Mouse (Mus musculus): ENCODE measurements around the gene Cdhr5. TPM values are rescaled to one million over a fixed set of nuclear protein-coding genes. Genes with fewer than 3 reads are reported as not detected.
"Not testable (repeated sequence)": the region's sequence is repeated elsewhere in the genome, so short reads cannot be mapped to it uniquely, and the experiment has no call there.

The Cdhr5 gene
- polyA plus RNA-seq, 1 experiment from 2014 or later = 167 TPM

DNA sequence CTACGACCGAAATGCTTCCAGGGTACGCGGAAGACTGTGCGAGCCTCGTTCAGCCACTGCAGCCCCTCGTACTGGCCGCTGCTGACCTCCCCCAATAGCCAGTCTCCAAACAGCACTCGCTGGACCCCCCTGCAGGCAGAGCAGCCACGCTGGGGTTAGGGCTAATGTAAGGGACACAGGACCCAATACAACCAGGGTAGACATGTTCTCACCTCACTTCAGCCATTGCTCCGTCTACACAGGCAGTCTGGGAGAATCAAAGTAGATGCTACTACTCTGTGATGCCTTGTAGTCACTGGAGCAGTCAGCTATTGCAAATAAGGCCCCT is 11.2 kb downstream of the Cdhr5 start:
- peak overlapping the region; percentile 58 for H3K4me2 ChIP-seq (ENCODE audit: low read depth, low read length)
- peak; percentile 16; the same call in 1 of the 2 replicates for ATAC-seq
- peaks cover 18% of the 10 kb centered on the region for H3K36me3 ChIP-seq (ENCODE audit: control insufficient read depth, insufficient read depth, low read length)
- H3K9ac ChIP-seq (ENCODE audit: low read depth, low read length) = peak overlapping the region; percentile 65; the same call in 1 of the 2 replicates
- H3K9me3 ChIP-seq (ENCODE audit: control insufficient read depth, low read length) = no peaks in the 10 kb centered on the region
- H3K27me3 ChIP-seq (replicated peaks; ENCODE audit: control insufficient read depth, insufficient read depth, low read length) = no peaks in the 10 kb centered on the region
- peaks cover 12% of the 10 kb centered on the region for H3K4me1 ChIP-seq (ENCODE audit: control insufficient read depth, insufficient read depth, low read length)
- H3K4me3 ChIP-seq (ENCODE audit: low read length) = 0 out of 2 replicates have a peak overlapping the region, but pooled peaks have one; percentile 3
- WGBS = 46% methylated on average over 11 of the region's 11 CpGs
- no peak overlapping the region for H3K27ac ChIP-seq (ENCODE audit: low read length)

DNA sequence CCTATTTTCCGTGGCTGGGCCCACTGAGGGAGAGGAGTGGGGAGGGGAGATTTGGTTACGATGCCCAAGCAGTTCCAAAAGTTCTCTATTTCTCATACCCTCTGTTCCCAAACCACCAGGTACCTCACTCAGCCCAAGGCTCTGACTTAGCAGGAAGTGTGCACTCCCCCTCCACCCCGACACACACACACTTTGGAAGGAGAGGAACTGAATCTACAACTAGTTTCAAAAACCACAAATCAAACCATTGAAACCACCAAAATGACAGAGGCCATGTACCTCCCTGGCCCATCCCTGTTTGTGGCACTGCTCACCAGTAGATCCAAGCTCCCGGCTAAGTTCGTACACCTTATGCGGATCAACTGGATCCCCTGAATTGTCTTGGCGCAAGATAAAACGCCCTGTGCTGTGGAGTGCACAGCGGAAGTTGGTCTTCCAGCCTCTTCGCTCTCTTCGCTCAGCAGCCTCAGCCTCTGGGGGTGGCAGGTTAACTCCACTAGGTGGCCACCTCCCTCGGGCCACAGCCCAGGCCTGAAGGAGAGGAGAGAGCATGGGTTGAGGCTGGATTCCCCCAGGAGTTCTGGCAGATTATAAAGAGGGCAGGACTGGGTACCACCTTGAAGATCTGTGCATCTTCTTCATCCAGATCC is 11.7 kb downstream of the Cdhr5 start:
- peaks cover 20% of the 10 kb centered on the region for H3K36me3 ChIP-seq (ENCODE audit: control insufficient read depth, insufficient read depth, low read length)
- peak overlapping the region; percentile 65; the same call in 1 of the 2 replicates for H3K9ac ChIP-seq (ENCODE audit: low read depth, low read length)
- peak overlapping the region; percentile 58; the same call in 1 of the 2 replicates for H3K4me2 ChIP-seq (ENCODE audit: low read depth, low read length)
- 0 out of 2 replicates have a peak overlapping the region, but pooled peaks have one; percentile 3 for H3K4me3 ChIP-seq (ENCODE audit: low read length)
- H3K4me1 ChIP-seq (ENCODE audit: control insufficient read depth, insufficient read depth, low read length) = peaks cover 12% of the 10 kb centered on the region
- H3K27ac ChIP-seq (ENCODE audit: low read length) = no peak overlapping the region
- no peaks in the 10 kb centered on the region for H3K9me3 ChIP-seq (ENCODE audit: control insufficient read depth, low read length)
- no peaks in the 10 kb centered on the region for H3K27me3 ChIP-seq (replicated peaks; ENCODE audit: control insufficient read depth, insufficient read depth, low read length)
- 30% methylated on average over 12 of the region's 12 CpGs for WGBS
- peak; percentile 62 for ATAC-seq

DNA sequence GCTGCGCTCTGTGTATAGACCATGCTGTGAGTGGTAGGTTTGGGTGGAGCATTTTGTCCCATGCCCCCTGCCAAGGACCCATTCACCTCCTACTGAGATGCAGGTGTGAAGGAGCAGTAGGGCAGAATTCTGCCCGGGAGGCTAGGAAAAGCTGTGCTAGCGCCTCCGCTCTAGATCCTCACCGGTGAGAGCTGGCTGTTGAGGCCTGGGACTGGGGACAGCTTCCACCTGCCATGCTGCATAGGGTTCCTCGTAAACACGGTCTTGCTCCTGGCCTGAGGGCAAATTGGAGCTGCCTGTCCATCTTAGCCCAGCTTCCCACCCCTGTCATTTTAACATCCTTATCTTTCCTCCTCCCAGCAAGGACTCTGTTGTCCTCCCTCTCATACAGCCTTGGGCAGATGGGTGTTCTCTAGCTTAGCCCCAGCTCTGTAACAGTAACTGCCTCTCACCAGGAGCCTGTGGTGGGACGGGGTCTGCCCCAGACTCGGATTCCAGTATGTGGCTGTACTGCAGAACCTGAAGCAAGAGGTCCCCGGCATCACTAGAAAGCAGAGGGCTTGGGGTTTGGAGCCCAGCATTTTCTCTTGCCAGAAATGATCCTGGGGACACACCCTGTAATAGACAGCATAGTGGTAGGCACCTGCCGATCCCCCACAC is 12.4 kb downstream of the Cdhr5 start:
- ATAC-seq = no peak
- H3K9me3 ChIP-seq (ENCODE audit: control insufficient read depth, low read length) = no peaks in the 10 kb centered on the region
- no peak overlapping the region for H3K4me3 ChIP-seq (ENCODE audit: low read length)
- H3K27me3 ChIP-seq (replicated peaks; ENCODE audit: control insufficient read depth, insufficient read depth, low read length) = no peaks in the 10 kb centered on the region
- peaks cover 12% of the 10 kb centered on the region for H3K4me1 ChIP-seq (ENCODE audit: control insufficient read depth, insufficient read depth, low read length)
- no peak overlapping the region for H3K4me2 ChIP-seq (ENCODE audit: low read depth, low read length)
- 72% methylated on average over 11 of the region's 11 CpGs for WGBS
- no peak overlapping the region for H3K9ac ChIP-seq (ENCODE audit: low read depth, low read length)
- no peak overlapping the region for H3K27ac ChIP-seq (ENCODE audit: low read length)
- peaks cover 24% of the 10 kb centered on the region for H3K36me3 ChIP-seq (ENCODE audit: control insufficient read depth, insufficient read depth, low read length)

DNA sequence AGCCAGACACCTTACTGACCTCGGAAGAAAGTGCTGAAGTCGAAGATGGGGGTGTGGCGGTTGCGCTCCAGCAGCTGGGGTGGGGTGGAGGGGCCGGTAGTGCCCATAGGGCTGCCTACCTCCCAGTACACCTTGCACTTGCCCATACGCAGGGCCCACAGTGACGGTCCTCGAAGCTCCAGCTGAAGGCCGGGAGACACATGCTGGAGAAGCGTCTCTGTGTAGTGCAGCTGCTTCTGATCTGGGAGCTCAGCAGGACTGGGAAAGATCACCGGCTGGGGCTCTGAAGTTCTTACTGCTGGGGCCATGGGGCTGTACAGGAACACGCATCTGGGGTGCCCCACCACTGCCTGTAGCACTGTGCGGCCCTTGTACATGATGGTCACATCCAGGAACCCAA is 12.9 kb downstream of the Cdhr5 start:
- Histone ChIP-seq H3K27ac (ENCODE audit: low read length) (no peak overlapping the region), H3K27me3 (replicated peaks; ENCODE audit: control insufficient read depth, insufficient read depth, low read length) (no peaks in the 10 kb centered on the region), H3K4me2 (ENCODE audit: low read depth, low read length) (no peak overlapping the region), H3K9me3 (ENCODE audit: control insufficient read depth, low read length) (no peaks in the 10 kb centered on the region), H3K9ac (ENCODE audit: low read depth, low read length) (no peak overlapping the region), H3K4me1 (ENCODE audit: control insufficient read depth, insufficient read depth, low read length) (peaks cover 12% of the 10 kb centered on the region), H3K36me3 (ENCODE audit: control insufficient read depth, insufficient read depth, low read length) (peaks cover 28% of the 10 kb centered on the region), H3K4me3 (ENCODE audit: low read length) (no peak overlapping the region)
- no peak for ATAC-seq
- 90% methylated on average over 13 of the region's 13 CpGs for WGBS

DNA sequence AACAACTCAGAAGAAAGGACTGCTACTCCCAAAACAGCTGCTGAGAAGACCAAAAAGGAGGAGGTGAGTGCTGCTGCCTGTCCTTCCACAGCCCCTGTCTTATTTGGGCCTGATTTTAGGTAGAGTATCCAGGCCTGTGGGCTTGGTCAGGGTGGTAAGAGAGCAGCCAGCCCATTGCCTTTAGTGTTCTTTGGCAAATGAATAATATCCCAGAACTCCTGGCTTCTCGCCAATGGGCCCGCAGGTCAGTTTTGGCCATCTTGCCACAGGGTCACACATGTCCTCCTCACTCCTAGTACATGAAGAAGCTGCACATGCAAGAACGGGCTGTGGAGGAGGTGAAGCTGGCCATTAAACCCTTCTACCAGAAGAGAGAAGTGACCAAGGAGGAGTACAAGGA is 15.1 kb downstream of the Cdhr5 start:
- Histone ChIP-seq H3K27ac (ENCODE audit: low read length) (no peak overlapping the region), H3K36me3 (ENCODE audit: control insufficient read depth, insufficient read depth, low read length) (peaks cover 42% of the 10 kb centered on the region), H3K9ac (ENCODE audit: low read depth, low read length) (no peak overlapping the region), H3K4me1 (ENCODE audit: control insufficient read depth, insufficient read depth, low read length) (peaks cover 10% of the 10 kb centered on the region), H3K9me3 (ENCODE audit: control insufficient read depth, low read length) (no peaks in the 10 kb centered on the region), H3K4me3 (ENCODE audit: low read length) (no peak overlapping the region), H3K4me2 (ENCODE audit: low read depth, low read length) (no peak overlapping the region), H3K27me3 (replicated peaks; ENCODE audit: control insufficient read depth, insufficient read depth, low read length) (no peaks in the 10 kb centered on the region)
- WGBS = 93% methylated on average over 3 of the region's 3 CpGs
- ATAC-seq = no peak

DNA sequence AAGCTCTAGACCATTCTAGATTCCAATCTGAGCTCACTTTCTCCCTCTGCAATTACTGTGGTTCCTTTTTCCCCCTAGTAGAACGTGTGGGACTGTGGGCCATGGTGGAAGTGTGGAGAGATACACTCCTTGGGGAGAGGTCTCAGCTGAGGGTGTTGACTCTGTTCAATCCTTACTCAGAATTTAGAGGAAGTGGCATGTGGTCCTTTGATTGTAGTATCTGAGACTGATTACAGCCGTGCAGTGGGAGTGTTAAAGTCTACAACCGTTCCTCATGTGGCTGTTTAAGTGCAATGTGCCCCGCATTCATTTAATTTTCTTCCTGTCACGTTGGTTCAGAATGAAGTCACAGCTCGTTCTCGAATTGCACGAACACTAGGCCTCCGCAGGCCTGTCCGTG is 20.4 kb downstream of the Cdhr5 start:
- H3K27me3 ChIP-seq (replicated peaks; ENCODE audit: control insufficient read depth, insufficient read depth, low read length) = no peaks in the 10 kb centered on the region

DNA sequence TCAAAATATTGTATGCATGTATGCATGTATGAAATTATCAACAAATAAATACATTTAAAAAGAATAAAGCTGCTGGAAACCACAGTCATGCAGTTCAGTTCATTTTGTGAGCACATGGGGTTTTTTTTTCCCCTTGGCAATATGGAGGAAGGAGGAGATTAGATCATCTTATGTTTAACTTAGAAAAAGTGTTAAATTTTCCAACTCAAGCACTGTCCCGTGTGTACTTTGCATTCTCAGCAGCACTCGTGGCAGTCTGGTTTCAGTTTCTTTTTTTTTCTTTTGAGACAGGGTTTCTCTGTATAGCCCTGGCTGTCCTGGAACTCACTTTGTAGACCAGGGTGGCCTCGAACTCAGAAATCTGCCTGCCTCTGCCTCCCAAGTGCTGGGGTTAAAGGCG is 26.1 kb downstream of the Cdhr5 start:
- not testable (repeated sequence) for H3K4me2 ChIP-seq (ENCODE audit: low read depth, low read length); H3K4me1 ChIP-seq (ENCODE audit: control insufficient read depth, insufficient read depth, low read length); H3K27ac ChIP-seq (ENCODE audit: low read length); H3K27me3 ChIP-seq (replicated peaks; ENCODE audit: control insufficient read depth, insufficient read depth, low read length); ATAC-seq; H3K9me3 ChIP-seq (ENCODE audit: control insufficient read depth, low read length); H3K4me3 ChIP-seq (ENCODE audit: low read length); H3K9ac ChIP-seq (ENCODE audit: low read depth, low read length)
- H3K36me3 ChIP-seq (ENCODE audit: control insufficient read depth, insufficient read depth, low read length) = peaks cover 32% of the 10 kb centered on the region
- WGBS = 81% methylated on average over 4 of the region's 4 CpGs

More for the DNA sequence above, 20.4 kb downstream of the Cdhr5 start:
- Histone ChIP-seq H3K4me1 (ENCODE audit: control insufficient read depth, insufficient read depth, low read length) (no peaks in the 10 kb centered on the region), H3K27ac (ENCODE audit: low read length) (no peak overlapping the region), H3K36me3 (ENCODE audit: control insufficient read depth, insufficient read depth, low read length) (peaks cover 44% of the 10 kb centered on the region), H3K4me2 (ENCODE audit: low read depth, low read length) (no peak overlapping the region), H3K9ac (ENCODE audit: low read depth, low read length) (no peak overlapping the region), H3K9me3 (ENCODE audit: control insufficient read depth, low read length) (no peaks in the 10 kb centered on the region), H3K4me3 (ENCODE audit: low read length) (no peak overlapping the region)
- no peak for ATAC-seq
- 90% methylated on average over 10 of the region's 10 CpGs for WGBS

DNA sequence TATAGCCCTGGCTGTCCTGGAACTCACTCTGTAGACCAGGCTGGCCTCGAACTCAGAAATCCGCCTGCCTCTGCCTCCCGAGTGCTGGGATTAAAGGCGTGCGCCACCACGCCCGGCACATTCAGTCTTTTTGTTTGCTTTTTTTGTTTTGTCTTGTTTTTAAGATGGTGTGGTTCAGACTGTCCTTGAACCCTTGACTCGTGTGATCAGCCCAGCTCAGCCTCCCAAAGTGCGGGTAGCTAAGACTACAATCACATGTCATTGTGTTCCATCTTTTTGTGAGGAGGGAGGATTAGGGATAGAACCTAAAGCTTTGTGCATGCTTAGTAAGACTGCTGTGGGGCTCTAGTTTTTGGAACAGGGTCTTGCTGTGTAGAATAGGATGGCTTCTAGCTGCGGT is 45.0 kb downstream of the Cdhr5 start:
- H3K36me3 ChIP-seq (ENCODE audit: control insufficient read depth, insufficient read depth, low read length) = peaks cover 19% of the 10 kb centered on the region

DNA sequence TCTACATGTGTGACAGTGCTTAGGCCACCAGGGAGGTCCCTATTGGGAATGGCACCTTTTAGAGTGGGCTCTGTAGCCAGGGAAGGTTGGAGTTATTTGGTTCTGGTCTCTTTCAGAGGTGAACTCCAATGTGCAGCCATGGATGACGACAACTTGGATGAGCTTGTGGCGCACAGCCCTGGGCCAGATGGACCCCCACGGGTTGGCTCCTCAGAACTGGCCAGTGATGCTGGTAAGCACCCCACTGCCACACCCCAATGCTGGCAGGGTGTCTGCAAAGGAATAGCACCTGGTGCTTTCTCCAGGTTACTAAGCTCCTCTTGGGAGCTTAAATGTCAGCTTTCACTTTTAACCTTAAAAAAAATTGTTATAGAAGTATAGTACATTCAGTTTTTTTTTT is 45.5 kb downstream of the Cdhr5 start:
- ATAC-seq = no peak
- WGBS = 93% methylated on average over 3 of the region's 3 CpGs
- no peak overlapping the region for H3K9ac ChIP-seq (ENCODE audit: low read depth, low read length)
- H3K27me3 ChIP-seq (replicated peaks; ENCODE audit: control insufficient read depth, insufficient read depth, low read length) = no peaks in the 10 kb centered on the region
- peaks cover 18% of the 10 kb centered on the region for H3K36me3 ChIP-seq (ENCODE audit: control insufficient read depth, insufficient read depth, low read length)
- no peak overlapping the region for H3K4me3 ChIP-seq (ENCODE audit: low read length)
- no peaks in the 10 kb centered on the region for H3K9me3 ChIP-seq (ENCODE audit: control insufficient read depth, low read length)
- no peak overlapping the region for H3K4me2 ChIP-seq (ENCODE audit: low read depth, low read length)
- H3K4me1 ChIP-seq (ENCODE audit: control insufficient read depth, insufficient read depth, low read length) = peaks cover 8% of the 10 kb centered on the region
- no peak overlapping the region for H3K27ac ChIP-seq (ENCODE audit: low read length)

More for the DNA sequence above, 45.0 kb downstream of the Cdhr5 start:
- 93% methylated on average over 9 of the region's 10 CpGs for WGBS
- ATAC-seq = no peak
- no peak overlapping the region for H3K4me3 ChIP-seq (ENCODE audit: low read length)
- H3K9ac ChIP-seq (ENCODE audit: low read depth, low read length) = no peak overlapping the region
- H3K4me2 ChIP-seq (ENCODE audit: low read depth, low read length) = no peak overlapping the region
- H3K27me3 ChIP-seq (replicated peaks; ENCODE audit: control insufficient read depth, insufficient read depth, low read length) = no peaks in the 10 kb centered on the region
- H3K27ac ChIP-seq (ENCODE audit: low read length) = no peak overlapping the region
- H3K4me1 ChIP-seq (ENCODE audit: control insufficient read depth, insufficient read depth, low read length) = peaks cover 8% of the 10 kb centered on the region
- no peaks in the 10 kb centered on the region for H3K9me3 ChIP-seq (ENCODE audit: control insufficient read depth, low read length)

All from intestine, embryonic 16.5 days (tissue).